Mouse (Mus musculus): Measurements from ENCODE around the gene Dner. TPM values are rescaled to one million over a fixed set of nuclear protein-coding genes. Genes with fewer than 3 reads are reported as not detected.

The Dner gene
- total RNA-seq (2021) = 100 to 1,000 TPM; 280 to 333 TPM

DNA sequence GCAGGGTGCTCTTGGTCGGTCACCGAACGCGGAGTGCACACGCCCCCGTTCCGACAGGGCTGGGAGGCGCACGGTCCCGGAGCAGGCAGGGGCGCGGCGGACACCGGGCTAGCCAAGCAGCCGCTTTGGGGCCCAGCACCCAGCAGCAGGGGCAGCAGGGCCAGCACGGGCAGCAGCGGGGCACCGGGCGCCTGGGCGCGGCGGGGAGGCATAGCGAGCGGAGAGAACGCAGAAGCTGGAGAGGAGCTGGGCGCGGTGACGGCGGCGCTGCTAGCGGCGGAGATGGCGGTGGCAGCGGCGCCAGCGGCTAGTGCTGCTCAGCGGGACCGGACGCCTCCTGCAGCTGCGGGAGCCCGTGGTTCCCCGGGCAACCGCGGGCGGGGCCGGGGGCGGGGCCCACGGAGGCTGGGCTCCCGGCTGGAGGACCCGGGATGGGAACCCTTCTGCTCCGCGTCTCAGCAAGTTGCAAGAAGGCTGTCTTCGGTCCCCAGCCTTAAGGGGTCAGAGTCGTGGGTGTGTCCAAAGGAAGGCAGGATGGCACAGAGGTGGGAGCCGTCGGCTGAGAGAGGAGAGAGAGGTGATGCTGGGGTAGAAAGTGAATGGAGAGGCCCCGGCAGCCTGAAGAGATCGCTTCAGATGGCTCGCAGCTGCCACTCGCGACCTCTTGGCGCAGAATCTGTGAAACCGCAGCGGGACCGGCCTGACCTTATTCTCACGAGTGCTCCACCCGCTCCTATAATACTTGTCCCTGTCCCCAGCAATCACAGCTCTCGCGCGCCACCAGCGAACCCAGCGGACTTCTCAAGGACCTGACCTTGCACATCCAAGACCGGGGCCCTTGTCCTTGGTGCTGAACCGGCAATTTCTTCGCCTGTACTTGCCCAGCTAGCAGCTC lies at the start of gene Dner:
Gene Dner (minus strand): TSS at position 705 of the 895 bp plus-strand sequence.
- peak; percentile 84 for DNase-seq
- intact Hi-C loops (cut with DNase I) = loop anchor here (5.0 to 10.0 kb wide), 5 partner anchors 111 to 968 kb away; no protein-coding TSS in a partner anchor

- DNase-seq = no peak
- intact Hi-C loops (cut with DNase I) = no loop called here
These were observed 46.1 kb upstream of the Dner start for GRCm38 (mm10) chr1:84742156-84742555.

GRCm38 (mm10) chr1:84740080-84740479 lies 44.1 kb upstream of the Dner start:
- intact Hi-C loops (cut with DNase I) = no loop called here
- no peak for DNase-seq

DNA sequence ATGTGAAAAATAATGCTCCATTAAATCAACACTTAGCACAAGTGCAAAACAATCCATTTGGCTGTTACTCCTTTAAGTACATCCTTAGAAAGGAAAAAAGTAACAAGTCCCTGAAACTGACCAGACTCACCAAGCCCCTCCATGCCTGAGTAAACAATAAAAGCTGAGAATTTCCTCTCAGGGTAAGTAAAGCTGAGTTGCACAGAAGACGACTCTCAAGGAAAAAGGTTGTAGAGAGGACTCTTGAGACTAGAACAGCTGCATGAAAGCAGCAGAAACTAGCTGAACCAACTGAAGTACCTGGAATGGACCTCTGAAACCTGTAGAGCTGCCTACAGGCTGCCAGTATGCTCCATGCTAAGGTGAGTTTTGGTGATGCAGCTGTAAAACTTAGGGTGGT lies 41.1 kb upstream of the Dner start:
- DNase-seq = no peak
- intact Hi-C loops (cut with DNase I) = no loop called here

- intact Hi-C loops (cut with DNase I) = no loop called here
- no peak for DNase-seq
These were observed 37.8 kb upstream of the Dner start for GRCm38 (mm10) chr1:84733799-84734198.

- no peak for DNase-seq
- intact Hi-C loops (cut with DNase I) = no loop called here
These were observed 35.7 kb upstream of the Dner start for GRCm38 (mm10) chr1:84731763-84732162.

DNA sequence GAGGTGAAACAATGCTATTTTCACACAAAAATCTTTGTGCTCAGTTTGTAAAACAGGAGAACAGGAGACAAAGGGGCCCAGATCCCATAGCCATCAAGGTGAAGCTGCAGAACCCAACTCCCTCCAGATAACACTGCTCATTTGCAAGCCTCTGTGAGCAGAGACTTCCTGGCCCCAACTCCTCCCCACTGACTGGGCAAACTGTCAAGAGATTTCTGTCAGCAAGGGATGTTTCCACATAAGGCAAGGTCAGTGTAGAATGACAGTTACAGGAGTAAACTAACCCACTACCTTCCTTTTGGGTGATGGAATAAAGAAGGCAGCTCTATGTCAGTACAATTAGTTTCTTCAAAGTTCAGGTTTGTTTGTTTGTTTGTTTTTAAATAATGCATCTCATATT lies 26.8 kb upstream of the Dner start:
- DNase-seq = no peak
- intact Hi-C loops (cut with DNase I) = no loop called here

GRCm38 (mm10) chr1:84722371-84722770 lies 26.4 kb upstream of the Dner start:
- no peak for DNase-seq
- intact Hi-C loops (cut with DNase I) = no loop called here

GRCm38 (mm10) chr1:84721942-84722341 lies 25.9 kb upstream of the Dner start:
- intact Hi-C loops (cut with DNase I) = no loop called here
- DNase-seq = no peak

GRCm38 (mm10) chr1:84709810-84710785 lies 14.1 kb upstream of the Dner start:
- intact Hi-C loops (cut with DNase I) = no loop called here

GRCm38 (mm10) chr1:84709406-84709805 lies 13.4 kb upstream of the Dner start:
- intact Hi-C loops (cut with DNase I) = no loop called here
- peak; percentile 32 for DNase-seq

More at GRCm38 (mm10) chr1:84709810-84710785, 14.1 kb upstream of the Dner start:
- DNase-seq = peak; percentile 55

DNA sequence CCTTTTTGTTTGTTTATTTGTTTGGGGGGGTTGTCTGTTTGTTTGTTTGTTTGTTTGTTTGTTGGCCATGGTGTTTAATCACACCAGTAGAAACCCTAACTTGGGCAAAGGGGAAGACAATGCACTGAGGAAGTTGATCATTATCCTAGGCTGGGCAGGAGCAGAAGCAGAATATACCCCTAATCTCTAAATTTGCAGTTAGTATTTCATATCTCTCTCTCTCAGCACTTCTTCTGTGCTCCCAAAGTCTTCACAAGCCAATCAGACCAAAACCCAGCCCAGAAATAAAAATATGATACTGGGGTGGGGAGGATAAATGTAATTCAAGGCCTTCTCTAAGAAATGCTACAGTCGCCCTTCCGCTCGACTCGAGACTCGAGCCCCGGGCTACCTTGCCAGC lies 4.2 kb upstream of the Dner start:
- DNase-seq = no peak
- intact Hi-C loops (cut with DNase I) = no loop called here

DNA sequence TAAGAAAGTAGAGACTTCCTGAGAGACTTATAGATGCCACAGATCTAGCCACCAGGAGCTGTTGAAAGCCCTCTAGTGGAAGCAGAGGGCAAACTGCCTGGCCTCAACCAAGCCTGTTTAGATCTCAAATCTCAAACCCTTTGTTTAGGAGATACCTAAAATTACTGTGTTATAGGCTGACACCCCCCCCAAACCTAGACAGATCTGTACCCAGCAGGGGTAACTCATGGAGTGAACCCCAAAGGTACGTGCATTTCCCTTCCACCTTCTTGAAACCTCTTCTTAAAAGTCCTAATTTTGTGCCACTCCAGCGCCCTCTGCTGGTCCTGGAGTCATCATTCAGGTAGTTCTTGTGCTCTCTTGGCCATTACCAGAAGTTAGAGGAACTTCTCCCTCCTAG lies 1.1 kb upstream of the Dner start:
- peak; percentile 86 for DNase-seq
- intact Hi-C loops (cut with DNase I) = loop anchor here (5.0 to 10.0 kb wide), 5 partner anchors 112 to 970 kb away; no protein-coding TSS in a partner anchor

GRCm38 (mm10) chr1:84694688-84695474 lies 1.1 kb downstream of the Dner start:
- peak; percentile 92 for DNase-seq
- intact Hi-C loops (cut with DNase I) = loop anchor here (5.0 to 10.0 kb wide), 6 partner anchors 73 to 968 kb away; no protein-coding TSS in a partner anchor

DNA sequence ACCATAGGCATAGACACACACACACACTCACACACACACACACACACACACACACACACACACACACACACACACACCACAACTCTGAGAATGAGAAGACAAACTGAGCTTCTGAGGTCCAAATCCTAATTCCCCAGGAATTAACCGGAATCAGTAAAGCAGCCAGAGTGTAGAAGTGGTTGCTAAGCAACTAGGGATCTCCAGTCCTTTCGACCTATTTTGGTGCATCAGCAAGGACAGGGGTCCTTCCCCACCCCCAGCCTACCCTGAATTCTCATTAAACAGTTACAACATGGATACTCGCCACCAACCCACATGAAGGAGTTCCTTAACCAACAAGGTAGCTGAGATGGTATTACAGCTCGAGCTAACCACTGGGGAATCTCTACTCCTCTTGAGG lies 18.1 kb downstream of the Dner start:
- intact Hi-C loops (cut with DNase I) = no loop called here

DNA sequence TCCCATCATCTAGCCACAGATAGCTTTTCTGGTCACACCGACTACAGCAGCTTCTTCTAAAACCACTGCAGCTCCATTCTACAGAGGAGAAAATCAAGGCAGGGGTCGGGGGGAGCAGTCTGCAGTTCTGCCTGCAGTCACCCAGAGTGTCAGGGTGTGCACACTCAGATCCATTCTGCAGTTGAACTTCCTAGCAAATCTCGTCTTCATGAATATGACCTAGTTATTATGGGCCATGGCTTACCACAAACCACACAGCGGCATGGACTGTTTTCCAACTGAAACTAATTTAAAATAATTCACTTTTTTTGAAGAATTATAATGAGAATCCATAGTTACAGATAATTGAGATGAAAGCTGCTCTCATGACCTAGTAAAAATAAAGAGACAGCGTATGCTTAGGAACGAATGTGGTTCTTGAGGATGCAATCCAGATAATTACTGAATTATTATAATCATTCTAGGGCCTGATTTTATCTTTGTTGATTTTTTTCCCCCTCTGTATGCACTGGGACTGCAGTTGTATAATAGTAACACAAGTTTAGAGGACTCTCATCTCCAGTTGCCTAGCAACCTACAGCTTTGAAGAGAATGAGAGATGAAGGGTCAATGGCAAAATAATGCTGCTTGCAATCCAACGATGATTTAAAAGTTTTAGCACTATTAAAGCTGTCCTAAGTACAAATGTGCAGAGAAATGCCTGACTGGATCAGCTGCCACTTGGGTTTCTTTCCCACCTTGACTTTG lies 27.7 kb downstream of the Dner start:
- no peak for DNase-seq
- intact Hi-C loops (cut with DNase I) = no loop called here

More for the DNA sequence above, 18.1 kb downstream of the Dner start:
- DNase-seq = no peak

DNA sequence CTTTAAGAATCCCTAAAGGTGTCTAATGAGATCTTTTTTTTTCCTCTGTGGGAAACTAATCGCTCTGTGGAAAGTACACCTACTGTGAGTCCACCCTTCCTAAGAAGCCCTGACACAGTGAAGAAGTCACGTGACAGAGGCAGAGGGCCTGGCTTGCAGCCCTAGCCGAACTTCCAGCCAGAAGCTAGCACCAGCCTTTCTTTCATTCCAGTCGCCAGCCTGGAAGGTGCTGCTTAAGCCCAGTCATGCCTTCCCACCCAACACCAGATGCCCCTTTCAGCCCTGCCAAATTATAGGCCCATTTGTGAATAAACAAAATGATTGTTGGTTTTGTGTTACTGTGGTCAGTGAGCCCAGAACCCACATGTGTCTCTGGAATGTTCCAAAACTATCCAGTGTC lies 28.4 kb downstream of the Dner start:
- DNase-seq = peak; percentile 51
- intact Hi-C loops (cut with DNase I) = no loop called here

DNA sequence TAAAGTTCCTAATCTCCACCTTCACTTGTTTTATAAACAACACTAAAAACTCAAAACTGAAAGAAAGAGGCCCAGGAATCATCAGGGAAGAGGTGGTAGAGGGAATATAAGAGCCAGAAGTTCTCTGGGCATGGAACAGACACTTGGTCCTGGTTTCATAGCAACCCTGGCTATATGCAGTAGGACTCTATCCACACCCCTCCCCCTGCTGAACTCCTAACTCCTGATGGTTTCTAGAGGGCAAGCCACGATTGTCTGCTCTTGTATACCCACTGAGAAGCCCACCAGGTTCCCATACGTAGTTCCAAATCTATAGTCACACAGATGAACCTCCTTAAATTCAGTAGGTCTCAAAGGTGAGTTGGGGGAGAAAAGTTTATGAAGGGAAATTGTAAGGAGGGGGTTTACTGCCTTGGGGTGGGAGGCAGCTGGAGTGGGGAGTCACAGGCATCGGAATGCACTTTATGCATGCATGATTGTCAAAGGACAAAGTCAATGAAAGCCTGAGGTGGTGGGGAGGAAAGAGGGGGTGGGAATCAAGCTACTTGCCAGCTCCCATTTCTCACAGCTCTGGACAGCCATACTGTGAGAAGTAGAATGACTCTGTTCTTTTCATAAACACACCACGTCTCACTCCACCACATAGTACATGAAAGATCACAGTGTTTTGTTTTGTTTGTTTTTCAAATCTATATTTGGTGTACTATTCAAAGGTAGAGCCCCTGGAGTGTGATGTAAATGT lies 31.5 kb downstream of the Dner start:
- intact Hi-C loops (cut with DNase I) = no loop called here
- no peak for DNase-seq

DNA sequence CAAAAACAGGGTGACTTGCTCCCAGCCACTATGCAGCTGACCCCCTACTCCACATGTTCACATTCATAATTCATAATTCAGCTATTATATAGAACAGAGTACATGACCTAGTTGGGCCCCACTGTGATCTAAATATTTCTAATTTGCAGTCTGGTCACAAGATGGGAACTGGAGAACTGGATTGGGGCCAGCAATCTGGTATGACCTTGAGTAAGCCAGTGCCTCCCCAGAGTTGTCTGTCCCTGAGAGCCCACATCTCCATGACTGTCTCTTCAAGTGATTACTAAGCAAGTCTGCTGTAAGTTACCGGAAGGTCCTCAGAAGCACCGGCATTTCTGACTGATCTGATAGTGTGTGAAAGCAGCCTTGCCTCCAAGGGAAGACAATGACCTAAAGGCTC lies 49.2 kb downstream of the Dner start:
- intact Hi-C loops (cut with DNase I) = no loop called here

More for the DNA sequence above, 49.2 kb downstream of the Dner start:
- peak; percentile 22 for DNase-seq
